Mouse (Mus musculus): Measurements from ENCODE around the gene Rgs9.

Rgs9 gene

GRCm38 (mm10) chr11:109240126-109240525 lies 57.8 kb downstream of the Rgs9 start:
- DNase-seq (ENCODE audit: low spot score in 2 of 2), result no peak

- no peak for DNase-seq (ENCODE audit: low spot score in 2 of 2)
These were observed 59.3 kb downstream of the Rgs9 start for GRCm38 (mm10) chr11:109238671-109239070.

GRCm38 (mm10) chr11:109237796-109238195 lies 60.1 kb downstream of the Rgs9 start:
- no peak for DNase-seq (ENCODE audit: low spot score in 2 of 2)

GRCm38 (mm10) chr11:109233627-109234026 lies 64.3 kb downstream of the Rgs9 start:
- DNase-seq (ENCODE audit: low spot score in 2 of 2), result no peak

- no peak for DNase-seq (ENCODE audit: low spot score in 2 of 2)
These were observed 65.1 kb downstream of the Rgs9 start for GRCm38 (mm10) chr11:109232811-109233210.

- DNase-seq (ENCODE audit: low spot score in 2 of 2), result no peak
These were observed 70.8 kb downstream of the Rgs9 start for GRCm38 (mm10) chr11:109227139-109227538.

- DNase-seq (ENCODE audit: low spot score in 2 of 2), result no peak
These were observed 76.5 kb downstream of the Rgs9 start for GRCm38 (mm10) chr11:109221209-109222007.

- DNase-seq (ENCODE audit: low spot score in 2 of 2), result no peak
These were observed 79.1 kb downstream of the Rgs9 start for GRCm38 (mm10) chr11:109218722-109219430.

GRCm38 (mm10) chr11:109217827-109218536 lies 79.9 kb downstream of the Rgs9 start:
- DNase-seq (ENCODE audit: low spot score in 2 of 2), result peak in 1 of 2 experiments; percentile 4

GRCm38 (mm10) chr11:109210772-109211171 lies 87.2 kb downstream of the Rgs9 start:
- peak in 1 of 2 experiments; percentile 12 for DNase-seq (ENCODE audit: low spot score in 2 of 2)

- no peak for DNase-seq (ENCODE audit: low spot score in 2 of 2)
These were observed 87.6 kb downstream of the Rgs9 start for GRCm38 (mm10) chr11:109210341-109210740.

- no peak for DNase-seq (ENCODE audit: low spot score in 2 of 2)
These were observed 91.2 kb downstream of the Rgs9 start for GRCm38 (mm10) chr11:109206732-109207131.

- DNase-seq (ENCODE audit: low spot score in 2 of 2), result no peak
These were observed 91.9 kb downstream of the Rgs9 start for GRCm38 (mm10) chr11:109206028-109206427.

GRCm38 (mm10) chr11:109199612-109200293 lies 98.2 kb downstream of the Rgs9 start:
- no peak for DNase-seq (ENCODE audit: low spot score in 2 of 2)

- peak; percentile 3 to 67 for DNase-seq (ENCODE audit: low spot score in 2 of 2)
These were observed 105.0 kb downstream of the Rgs9 start for GRCm38 (mm10) chr11:109192673-109193557.

- no peak for DNase-seq (ENCODE audit: low spot score in 2 of 2)
These were observed 109.7 kb downstream of the Rgs9 start for GRCm38 (mm10) chr11:109188235-109188634.

- DNase-seq (ENCODE audit: low spot score in 2 of 2), result no peak
These were observed 110.2 kb downstream of the Rgs9 start for GRCm38 (mm10) chr11:109187631-109188184.

- no peak for DNase-seq (ENCODE audit: low spot score in 2 of 2)
These were observed 116.8 kb downstream of the Rgs9 start for GRCm38 (mm10) chr11:109181118-109181517.

- DNase-seq (ENCODE audit: low spot score in 2 of 2), result no peak
These were observed 117.6 kb downstream of the Rgs9 start for GRCm38 (mm10) chr11:109180290-109180689.

- peak; percentile 14 to 60 for DNase-seq (ENCODE audit: low spot score in 2 of 2)
These were observed 119.0 kb downstream of the Rgs9 start for GRCm38 (mm10) chr11:109178788-109179518.
